24 mouse cellular contexts compared by ENCODE assay signal in genomic region chr4:91387701-91388100, GRCm38 (mm10). TPM values are rescaled to one million over a fixed set of nuclear protein-coding genes. Genes with fewer than 3 reads are reported as not detected.
DNase-seq lines count a peak whose midpoint lies in the region; ATAC-seq and TF ChIP-seq lines count a peak whose summit lies in the region.
"Had no signal": no experiment of that assay in that cellular context is flagged by ENCODE, and none has a peak within 500 bp of the region (broad histone marks: within the 10 kb centered on the region; RNA-seq: fewer than 3 reads in every experiment).

No protein-coding gene starts in this region.

- no peak for TF ChIP-seq POLR2A in MEL (IDR thresholded peaks at IDR 0.05; ENCODE audit: control insufficient read depth in 1 of 2, insufficient read depth in 1 of 2, low read depth in 1 of 2, low read length in 2 of 2, poor library complexity in 1 of 2)

- DNase-seq in cerebellum, postnatal 10 days = peak; percentile 16 to 46
- DNase-seq in cerebellum, postnatal 25 days = no peak
- DNase-seq in kidney, postnatal 0 days (ENCODE audit: low spot score) = no peak
- no peak for DNase-seq in kidney, postnatal 25 days
- no peak for DNase-seq in MEL (ENCODE audit: low read depth, low spot score)
- DNase-seq in stomach, postnatal 0 days (ENCODE audit: low spot score) = no peak
- no peak for DNase-seq in right cerebral cortex, postnatal 4 days
- DNase-seq: adrenal gland, adult 2 months; adrenal gland, postnatal 14 days; adrenal gland, postnatal 36 days; B cell, adult 2 months; cerebellum, adult 11 months; cerebellum, adult 18-20 months; cerebellum, adult 8-10 months; cerebellum, adult 9-11 months; cerebellum, postnatal 36 days; forebrain, postnatal 0 days had no signal

- TF ChIP-seq RAD21 in MEL (IDR thresholded peaks at IDR 0.05; ENCODE audit: low read depth, low read length) = peak; percentile 13

- TF ChIP-seq EP300 in MEL (IDR thresholded peaks at IDR 0.05; ENCODE audit: low read depth in 1 of 2, low read length in 2 of 2) = no peak
- no peak for TF ChIP-seq EP300 in stomach, postnatal 0 days (optimal IDR thresholded peaks at IDR 0.05)

- H3K4me1 ChIP-seq in kidney, postnatal 0 days (replicated peaks; ENCODE audit: insufficient read depth, low read length) = no peaks in the 10 kb centered on the region
- no peaks in the 10 kb centered on the region for H3K4me1 ChIP-seq in MEL (ENCODE audit: control insufficient read depth in 1 of 2, insufficient read depth in 2 of 2, low read length in 2 of 2)
- no peaks in the 10 kb centered on the region for H3K4me1 ChIP-seq in stomach, postnatal 0 days (replicated peaks; ENCODE audit: control insufficient read depth, insufficient read depth)
- H3K4me1 ChIP-seq: embryonic facial prominence, embryonic 10.5 days; embryonic facial prominence, embryonic 12.5 days; forebrain, embryonic 13.5 days; forebrain, embryonic 15.5 days had no signal

- H3K4me3 ChIP-seq in kidney, postnatal 0 days (replicated peaks; ENCODE audit: low read depth, low read length) = no peak overlapping the region
- H3K4me3 ChIP-seq in MEL (ENCODE audit: control insufficient read depth in 1 of 2, insufficient read depth in 1 of 2, low read depth in 2 of 2, low read length in 2 of 2) = no peak overlapping the region
- no peak overlapping the region for H3K4me3 ChIP-seq in stomach, postnatal 0 days (ENCODE audit: low read depth, low read length)
- H3K4me3 ChIP-seq: embryonic facial prominence, embryonic 10.5 days; embryonic facial prominence, embryonic 12.5 days; forebrain, embryonic 13.5 days; forebrain, embryonic 15.5 days had no signal

- H3K4me2 ChIP-seq in kidney, postnatal 0 days (ENCODE audit: low read length) = no peak overlapping the region
- no peak overlapping the region for H3K4me2 ChIP-seq in stomach, postnatal 0 days (replicated peaks; ENCODE audit: low read depth)
- H3K4me2 ChIP-seq: embryonic facial prominence, embryonic 12.5 days; forebrain, embryonic 13.5 days; forebrain, embryonic 15.5 days had no signal

- H3K27ac ChIP-seq in kidney, postnatal 0 days = no peak overlapping the region
- H3K27ac ChIP-seq in MEL (ENCODE audit: control insufficient read depth, low read depth, low read length) = no peak overlapping the region
- H3K27ac ChIP-seq in stomach, postnatal 0 days (replicated peaks) = no peak overlapping the region
- H3K27ac ChIP-seq: embryonic facial prominence, embryonic 10.5 days; embryonic facial prominence, embryonic 12.5 days; forebrain, embryonic 13.5 days; forebrain, embryonic 15.5 days had no signal

- H3K79me2 ChIP-seq in MEL (ENCODE audit: control insufficient read depth, insufficient read depth, low read length, poor library complexity) = no peaks in the 10 kb centered on the region

- H3K9me3 ChIP-seq in kidney, postnatal 0 days (replicated peaks; ENCODE audit: low read length) = no peaks in the 10 kb centered on the region
- no peaks in the 10 kb centered on the region for H3K9me3 ChIP-seq in MEL (replicated peaks; ENCODE audit: insufficient read depth, low read length)
- H3K9me3 ChIP-seq in stomach, postnatal 0 days (ENCODE audit: control insufficient read depth, low read length) = no peaks in the 10 kb centered on the region
- H3K9me3 ChIP-seq: embryonic facial prominence, embryonic 10.5 days; embryonic facial prominence, embryonic 12.5 days; forebrain, embryonic 13.5 days; forebrain, embryonic 15.5 days; G1E had no signal

- WGBS in kidney, postnatal 0 days = 90% methylated on average over 3 of the region's 3 CpGs
- WGBS in stomach, postnatal 0 days = 85% methylated on average over 3 of the region's 3 CpGs

- no peaks in the 10 kb centered on the region for H3K27me3 ChIP-seq in kidney, postnatal 0 days (ENCODE audit: insufficient read depth, low read length)
- no peaks in the 10 kb centered on the region for H3K27me3 ChIP-seq in MEL (ENCODE audit: control insufficient read depth in 1 of 2, insufficient read depth in 2 of 2, low read length in 2 of 2)
- no peaks in the 10 kb centered on the region for H3K27me3 ChIP-seq in stomach, postnatal 0 days (ENCODE audit: control insufficient read depth, insufficient read depth, low read length)
- H3K27me3 ChIP-seq: CH12.LX; embryonic facial prominence, embryonic 12.5 days; forebrain, embryonic 13.5 days; forebrain, embryonic 15.5 days had no signal

- H3K9ac ChIP-seq in kidney, postnatal 0 days (ENCODE audit: low read depth, low read length) = no peak overlapping the region
- no peak overlapping the region for H3K9ac ChIP-seq in MEL (ENCODE audit: control insufficient read depth, low read depth, low read length, poor library complexity, severe bottlenecking)
- no peak overlapping the region for H3K9ac ChIP-seq in stomach, postnatal 0 days (ENCODE audit: low read length)
- H3K9ac ChIP-seq: embryonic facial prominence, embryonic 12.5 days; forebrain, embryonic 13.5 days; forebrain, embryonic 15.5 days; forebrain, postnatal 0 days had no signal

- no peak for ATAC-seq in kidney, postnatal 0 days (replicated peaks; ENCODE audit: low FRiP score, low read depth)
- no peak for ATAC-seq in stomach, postnatal 0 days (ENCODE audit: low FRiP score, low TSS enrichment)
- ATAC-seq: CD4-positive, CD25-positive, alpha-beta regulatory T cell, adult 4 months; forebrain, embryonic 13.5 days; forebrain, embryonic 15.5 days; forebrain, postnatal 0 days had no signal

- TF ChIP-seq CTCF in kidney, postnatal 0 days (IDR thresholded peaks at IDR 0.05; ENCODE audit: low read depth) = peak; percentile 14; the same call in 1 of the 2 replicates
- peak in 2 of 3 experiments; percentile 10 to 17; a peak in 2 of 6 replicates for TF ChIP-seq CTCF in MEL (IDR thresholded peaks at IDR 0.05 in 2 of 3, conservative IDR thresholded peaks at IDR 0.05 in 1 of 3; ENCODE audit: control insufficient read depth in 1 of 3, insufficient read depth in 1 of 3, low read depth in 2 of 3, low read length in 3 of 3, poor library complexity in 1 of 3, severe bottlenecking in 1 of 3)
- 0 out of 2 replicates have a peak, but pooled peaks have one; percentile 16 for TF ChIP-seq CTCF in stomach, postnatal 0 days (IDR thresholded peaks at IDR 0.05; ENCODE audit: low read depth)

- H3K36me3 ChIP-seq in kidney, postnatal 0 days (ENCODE audit: insufficient read depth, low read length) = no peaks in the 10 kb centered on the region
- H3K36me3 ChIP-seq in MEL (ENCODE audit: control insufficient read depth in 1 of 2, insufficient read depth in 2 of 2, low read length in 2 of 2) = no peaks in the 10 kb centered on the region
- H3K36me3 ChIP-seq in stomach, postnatal 0 days (ENCODE audit: control insufficient read depth, insufficient read depth, low read length) = no peaks in the 10 kb centered on the region
- H3K36me3 ChIP-seq: embryonic facial prominence, embryonic 10.5 days; embryonic facial prominence, embryonic 12.5 days; forebrain, embryonic 15.5 days; G1E had no signal

TF ChIP-seq in MEL, 35 proteins besides CTCF, POLR2A, EP300 and RAD21:
- TF ChIP-seq ZKSCAN1 (IDR thresholded peaks at IDR 0.05; ENCODE audit: low read depth, low read length) (no peak), HCFC1 (IDR thresholded peaks at IDR 0.05; ENCODE audit: low read depth, low read length) (no peak), UBTF (IDR thresholded peaks at IDR 0.05; ENCODE audit: borderline replicate concordance, insufficient read depth, low read depth, low read length) (no peak), SMC3 (IDR thresholded peaks at IDR 0.05; ENCODE audit: low read depth, low read length) (peak; percentile 22; the same call in 1 of the 2 replicates)

RNA-seq across cellular contexts. Expression of gene Elavl2, which starts 12.9 kb away (rescaled TPM):
- polyA plus RNA-seq in kidney, postnatal 0 days (2015; fragmentation: Nextera tagmentation; extraction: Ambion mirVana) = 0.31 and 0.50 TPM in 2 replicates
- not detected in 2 replicates for total RNA-seq in MEL (2012; rRNA removed)
- polyA plus RNA-seq in MEL (2012; ENCODE audit: insufficient read depth in 1 of 2, insufficient read length in 2 of 2, low read depth in 1 of 2, low replicate concordance in 2 of 2, missing spikeins in 1 of 2) = not detected
- 1.5 and 1.9 TPM in 2 replicates for polyA plus RNA-seq in stomach, postnatal 0 days (2015; fragmentation: Nextera tagmentation; extraction: Ambion mirVana)
- total RNA-seq: CH12.LX had no signal
- polyA plus RNA-seq: adrenal gland, adult 2 months; G1E had no signal

Comparison
In these comparisons a context has a peak if more than half of its experiments do, and no peak if none do; other contexts are left out.
1. DNase-seq: peak in cerebellum, postnatal 10 days (2 of 2); none in cerebellum, postnatal 25 days (0 of 2), kidney, postnatal 0 days (single experiment), kidney, postnatal 25 days (0 of 2), MEL (single experiment), stomach, postnatal 0 days (single experiment) and right cerebral cortex, postnatal 4 days (single experiment).
2. Peak in every context shown above with its lines, with median percentiles within 50 percentile points of each other: CTCF ChIP-seq.